Mouse (Mus musculus) C2C12 (cell line): ENCODE measurements around the gene Prr13. TPM values are rescaled to one million over a fixed set of nuclear protein-coding genes. Genes with fewer than 3 reads are reported as not detected.

ENCODE experiments used
- H3K27me3 ChIP-seq: one replicate; pipeline ENCODE4 v1.6.1; 2011; ENCODE audit not compliant: control insufficient read depth, insufficient read depth, insufficient read length
- H3K36me3 ChIP-seq: one replicate; pipeline ENCODE4 v1.6.1; 2011; ENCODE audit not compliant: control insufficient read depth, insufficient read depth
- H3K4me3 ChIP-seq: one replicate; pipeline ENCODE4 v1.5.1; 2011; ENCODE audit warnings: mild to moderate bottlenecking, control low read depth; ENCODE audit not compliant: poor library complexity, insufficient read depth, severe bottlenecking
- H3K79me2 ChIP-seq: one replicate; pipeline ENCODE4 v1.6.1; 2011; ENCODE audit not compliant: control insufficient read depth, insufficient read depth
- H3K79me3 ChIP-seq: one replicate; pipeline ENCODE4 v1.6.1; 2011; ENCODE audit warnings: low read depth, control low read depth
- H3ac ChIP-seq: one replicate; pipeline ENCODE3; 2011; ENCODE audit warnings: low read depth; ENCODE audit not compliant: control insufficient read depth, insufficient read length
- CEBPB ChIP-seq: IDR thresholded peaks from one replicate; pipeline ENCODE4 v1.6.1; 2011; ENCODE audit warnings: low read depth, mild to moderate bottlenecking, control low read depth, moderate library complexity
- CTCF ChIP-seq: IDR thresholded peaks from one replicate; pipeline ENCODE4 v1.5.1; 2011; ENCODE audit not compliant: control insufficient read depth, insufficient read depth, insufficient read length
- FOSL1 ChIP-seq: IDR thresholded peaks from one replicate; pipeline ENCODE4 v1.8.0; 2011; ENCODE audit warnings: mild to moderate bottlenecking, low read length; ENCODE audit not compliant: poor library complexity, insufficient read depth, severe bottlenecking
- MAX ChIP-seq: IDR thresholded peaks from one replicate; pipeline ENCODE4 v1.6.1; 2011; ENCODE audit warnings: mild to moderate bottlenecking, control low read depth
- MYOD1 ChIP-seq: IDR thresholded peaks from one replicate; pipeline ENCODE4 v1.6.1; 2011; ENCODE audit warnings: low read depth; ENCODE audit not compliant: control insufficient read depth, insufficient read length
- MYOG ChIP-seq: IDR thresholded peaks from one replicate; pipeline ENCODE4 v1.6.1; 2011; ENCODE audit not compliant: control insufficient read depth, insufficient read length; ENCODE audit errors: extremely low read depth
- USF1 ChIP-seq: IDR thresholded peaks from one replicate; pipeline ENCODE4 v1.6.1; 2011; ENCODE audit warnings: low read depth, mild to moderate bottlenecking, control low read depth, moderate library complexity
- polyA plus RNA-seq: library from polyadenylated mRNA; unstranded; fragments of >200 nt; fragmentation: generic; extraction: Trizol; gene quantifications from one replicate; pipeline ENCODE4 v1.2.1, GENCODE M21; 2012; ENCODE audit warnings: missing spikeins

Prr13 gene
- polyA plus RNA-seq, 1 experiment: 113 TPM

DNA sequence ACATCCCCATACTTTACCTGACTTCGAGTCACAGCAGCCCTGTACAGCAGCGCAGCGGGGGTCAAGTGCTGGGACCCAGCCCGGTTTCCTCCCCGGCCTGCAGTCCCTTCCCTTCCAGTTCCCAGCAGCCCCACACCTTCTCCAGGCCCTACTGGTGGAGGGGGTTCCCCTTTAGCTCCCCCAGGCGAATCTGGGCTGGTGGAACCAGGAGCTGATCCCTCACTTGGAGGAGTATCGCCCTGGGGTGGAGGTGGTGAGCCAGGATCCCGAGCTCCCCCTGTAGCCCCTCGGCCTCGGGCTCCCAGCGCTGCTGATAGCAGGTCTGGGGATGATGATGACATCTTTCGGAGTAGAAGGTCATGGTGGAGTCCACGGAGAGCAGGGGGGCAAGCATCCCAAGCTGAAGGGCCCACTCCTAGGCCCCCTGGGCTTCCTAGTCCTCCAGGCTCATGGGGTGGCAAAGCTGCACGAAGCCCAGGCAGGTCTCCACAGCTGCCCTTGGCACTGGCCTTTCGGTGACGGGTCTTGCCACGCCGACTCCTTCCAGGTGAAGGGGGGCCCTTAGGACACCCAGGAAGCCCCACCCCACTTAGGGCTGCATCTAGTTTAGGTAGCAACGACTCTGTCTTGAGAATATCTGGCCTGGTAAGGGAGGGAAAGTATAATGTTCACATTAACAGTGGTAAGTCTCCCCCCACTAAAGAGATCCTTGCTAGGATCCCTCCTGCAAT is 42.4 kb downstream of the Prr13 start:
- Histone ChIP-seq H3K79me3 (peaks cover 10% of the 10 kb centered on the region), H3K36me3 (peaks cover 93% of the 10 kb centered on the region), H3K4me3 (no peak overlapping the region), H3K79me2 (peaks cover 22% of the 10 kb centered on the region), H3ac (no peak overlapping the region), H3K27me3 (no peaks in the 10 kb centered on the region)
- no peak for TF ChIP-seq MYOG
- TF ChIP-seq MYOD1: no peak
- TF ChIP-seq CEBPB: no peak
- no peak for TF ChIP-seq FOSL1
- no peak for TF ChIP-seq USF1
- TF ChIP-seq MAX: no peak
- no peak for TF ChIP-seq CTCF

DNA sequence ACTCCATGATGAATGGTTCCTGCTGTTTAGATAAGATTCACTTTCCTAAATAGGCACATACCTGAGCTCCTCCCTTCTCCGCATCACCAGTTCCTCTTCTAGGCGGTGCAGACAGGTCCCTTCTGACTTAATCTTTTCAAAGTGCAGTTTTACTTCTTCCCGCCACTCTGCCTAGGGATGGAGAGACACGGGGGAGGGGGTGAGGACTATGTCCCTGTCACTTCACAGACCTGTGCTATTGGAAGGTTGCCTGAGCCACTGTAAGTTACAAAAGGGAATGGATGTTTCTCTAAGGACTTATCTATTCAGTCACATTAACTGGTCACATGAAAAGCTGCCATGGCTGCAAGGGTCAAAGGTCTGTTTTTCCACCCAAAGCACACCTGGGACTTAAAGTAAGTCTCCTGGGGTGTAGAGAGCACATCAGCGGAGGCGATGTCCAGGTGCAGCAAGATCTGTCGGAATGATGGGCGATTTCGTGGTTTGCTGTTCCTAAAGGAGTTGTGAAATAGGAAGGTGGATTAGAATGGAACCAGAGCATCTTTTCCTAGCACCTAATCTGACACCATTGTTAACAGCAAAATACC is 43.5 kb downstream of the Prr13 start:
- Histone ChIP-seq H3K4me3 (no peak overlapping the region), H3K36me3 (peaks cover 89% of the 10 kb centered on the region), H3K79me3 (peaks cover 4% of the 10 kb centered on the region), H3K79me2 (peaks cover 11% of the 10 kb centered on the region), H3K27me3 (no peaks in the 10 kb centered on the region), H3ac (no peak overlapping the region)
- TF ChIP-seq CTCF (no peak), CEBPB (peak; percentile 22), MYOG (no peak)

DNA sequence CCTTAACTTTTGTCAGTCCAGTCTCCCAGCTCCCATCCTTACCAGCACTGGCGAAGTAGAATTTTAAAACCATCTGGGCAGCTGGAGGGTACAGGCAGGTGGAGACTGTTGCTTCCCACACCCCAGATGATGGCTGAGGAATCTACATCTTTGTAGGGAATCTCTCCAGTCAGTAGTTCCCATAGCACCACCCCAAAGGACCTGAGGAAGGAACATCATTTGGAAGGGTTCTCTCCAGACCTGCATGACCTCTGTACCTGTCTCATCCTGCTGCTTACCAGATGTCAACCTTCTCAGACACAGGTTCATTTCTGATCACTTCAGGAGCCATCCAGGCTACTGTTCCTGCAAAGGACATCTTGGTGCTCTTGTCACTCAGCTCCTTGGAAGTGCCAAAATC is 44.6 kb downstream of the Prr13 start, which contains the start of gene Gm10337:
Gm10337 (plus strand) TSS at position 276 of the 400 bp plus-strand sequence.
- Histone ChIP-seq H3ac (no peak within 1 kb of the TSS), H3K79me2 (no peaks in the 10 kb centered on the region), H3K36me3 (peaks cover 78% of the 10 kb centered on the region), H3K27me3 (no peaks in the 10 kb centered on the region), H3K4me3 (no peak within 1 kb of the TSS), H3K79me3 (no peaks in the 10 kb centered on the region)
- TF ChIP-seq CEBPB (no peak), MYOG (no peak), CTCF (no peak), MAX (no peak), FOSL1 (no peak), MYOD1 (no peak), USF1 (no peak)

DNA sequence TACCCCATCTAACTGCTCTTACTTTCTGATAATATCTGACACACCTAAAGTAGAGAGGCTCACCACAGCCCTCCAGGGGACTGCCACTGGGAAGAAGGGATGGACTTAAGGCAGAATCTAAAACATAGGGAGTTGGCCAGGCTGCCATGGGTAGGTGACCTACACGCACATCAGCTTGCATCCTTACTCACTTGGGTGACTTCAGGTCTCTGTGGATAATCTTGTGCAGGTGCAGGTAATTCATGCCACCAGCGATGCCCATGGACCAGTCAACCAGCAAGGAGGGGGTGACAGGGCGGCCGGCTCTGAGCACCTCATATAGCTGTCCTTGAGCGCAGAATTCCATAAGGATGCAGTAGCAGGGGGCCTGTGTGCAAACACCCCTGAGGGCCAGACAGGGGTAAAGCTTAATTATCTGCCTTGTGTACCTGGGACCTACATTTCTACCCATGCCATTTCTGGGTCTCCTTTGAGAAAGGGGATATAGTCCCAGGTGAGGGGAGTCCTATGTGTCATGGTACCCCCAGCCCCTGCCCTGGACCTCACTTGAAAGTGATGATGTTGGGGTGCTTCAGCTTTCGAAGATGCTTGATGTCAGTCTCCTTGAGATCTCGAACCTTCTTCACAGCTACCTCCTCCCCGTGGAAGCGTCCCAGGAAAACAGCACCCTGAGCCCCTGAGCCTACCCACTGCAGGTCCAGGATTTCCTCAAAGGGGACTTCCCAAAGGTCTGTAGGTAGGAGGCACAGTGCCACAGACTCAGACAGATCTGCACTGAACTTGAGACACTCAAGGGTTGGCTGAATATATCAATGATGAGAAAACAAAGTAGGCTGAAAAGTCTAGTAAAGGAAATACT is 45.3 kb downstream of the Prr13 start:
- H3ac ChIP-seq: no peak overlapping the region
- H3K27me3 ChIP-seq: no peaks in the 10 kb centered on the region
- no peaks in the 10 kb centered on the region for H3K79me2 ChIP-seq
- H3K79me3 ChIP-seq: no peaks in the 10 kb centered on the region
- H3K4me3 ChIP-seq: no peak overlapping the region
- TF ChIP-seq MYOD1: no peak
- TF ChIP-seq CTCF: no peak
- no peak for TF ChIP-seq FOSL1
- TF ChIP-seq USF1: no peak
- TF ChIP-seq MAX: no peak
- TF ChIP-seq MYOG: no peak
- TF ChIP-seq CEBPB: no peak
- H3K36me3 ChIP-seq: peaks cover 71% of the 10 kb centered on the region

DNA sequence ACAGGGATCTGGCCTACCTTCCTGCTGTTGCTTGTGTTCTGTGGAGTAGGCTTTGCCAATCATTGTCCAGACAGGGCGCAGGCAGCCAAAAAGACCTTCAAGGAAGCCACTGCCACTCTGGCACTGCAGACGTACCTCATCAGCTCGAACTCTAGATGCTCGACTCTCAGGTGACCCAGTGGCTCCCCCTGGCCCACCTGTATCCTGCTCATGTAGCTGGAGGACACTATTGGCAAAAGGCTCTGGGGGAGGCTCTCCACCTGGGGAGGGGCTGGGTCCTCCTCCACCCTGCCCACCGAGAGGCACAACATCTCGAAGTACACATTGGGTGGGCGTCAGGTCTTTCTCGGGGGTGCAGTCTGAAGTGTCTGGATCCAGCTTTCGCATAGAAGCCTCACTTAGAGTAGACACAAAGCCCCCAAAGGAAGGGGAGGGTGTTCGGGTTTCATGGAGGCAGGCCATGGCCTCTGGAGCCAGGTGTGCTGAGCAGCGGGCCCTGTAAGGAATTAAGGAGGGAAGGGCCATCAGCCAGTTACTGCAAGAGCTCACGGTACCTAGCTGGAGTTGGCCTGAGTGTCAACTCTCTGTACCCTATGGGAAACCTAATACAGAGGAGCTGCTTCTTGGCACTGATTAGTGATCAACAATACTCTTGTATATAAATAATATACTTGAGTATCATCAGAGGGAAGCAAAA is 46.4 kb downstream of the Prr13 start:
- Histone ChIP-seq H3K79me2 (peaks cover 5% of the 10 kb centered on the region), H3K27me3 (no peaks in the 10 kb centered on the region), H3K4me3 (no peak overlapping the region), H3ac (no peak overlapping the region), H3K79me3 (no peaks in the 10 kb centered on the region), H3K36me3 (peaks cover 61% of the 10 kb centered on the region)
- TF ChIP-seq USF1 (no peak), MAX (no peak), MYOD1 (no peak), FOSL1 (no peak), MYOG (no peak), CTCF (no peak), CEBPB (no peak)
